Mouse (Mus musculus): ENCODE measurements around the gene Inpp5d. TPM values are rescaled to one million over a fixed set of nuclear protein-coding genes. Genes with fewer than 3 reads are reported as not detected.
A peak's percentile ranks its signal among the peaks of the same experiment; 100 is the strongest.

Inpp5d gene
- polyA plus RNA-seq, 1 experiment = 71.1 TPM

- DNase-seq (ENCODE audit: low read depth) = no peak
Measured at GRCm38 (mm10) chr1:87706361-87706760, 86.2 kb downstream of the Inpp5d start.

DNA sequence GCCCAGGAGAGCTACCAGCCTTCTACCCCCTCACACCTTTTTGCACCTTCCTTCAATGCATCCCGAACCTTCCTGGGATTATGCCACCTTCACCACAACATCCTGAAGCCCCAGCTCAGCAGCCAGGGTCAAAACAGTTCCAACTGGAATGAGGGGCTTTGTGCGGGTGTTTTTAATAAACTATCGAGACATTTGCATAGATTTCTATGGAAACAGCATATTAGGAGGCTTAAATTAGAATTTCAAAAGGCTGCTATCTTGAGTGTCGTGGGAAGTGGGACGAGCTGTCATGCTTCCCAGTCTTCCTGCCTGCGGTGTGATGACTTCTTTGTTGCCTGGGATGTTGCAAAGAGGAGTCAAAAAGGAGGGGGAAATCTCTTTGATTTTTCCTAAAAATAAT is 88.9 kb downstream of the Inpp5d start:
- no peak for DNase-seq (ENCODE audit: low read depth)

DNA sequence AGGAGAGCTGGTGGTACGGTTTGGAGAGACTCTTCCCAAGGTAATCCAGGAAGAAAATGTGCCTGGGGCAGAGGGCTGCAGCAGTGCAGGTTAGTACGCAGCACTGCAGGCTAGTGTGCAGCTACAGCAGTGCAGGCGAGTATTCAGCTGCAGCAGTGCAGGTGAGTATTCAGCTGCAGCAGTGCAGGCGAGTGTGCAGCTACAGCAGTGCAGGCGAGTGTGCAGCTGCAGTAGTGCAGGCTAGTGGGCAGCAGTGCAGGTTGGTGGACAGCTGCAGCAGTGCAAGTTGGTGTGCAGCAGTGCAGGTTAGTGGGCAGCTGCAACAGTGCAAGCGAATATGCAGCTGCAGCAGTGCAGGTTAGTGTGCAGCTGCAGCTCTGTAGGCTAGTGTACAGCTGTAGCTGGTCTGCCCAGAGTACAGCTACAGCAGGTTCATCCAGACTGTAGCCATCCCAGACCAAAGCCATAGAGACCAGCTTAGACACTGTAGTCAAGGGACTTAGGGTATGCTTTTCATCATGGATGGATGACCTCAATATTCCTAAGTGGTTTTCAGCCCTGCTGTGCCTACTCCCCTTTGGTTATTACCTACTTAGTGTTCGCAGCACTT is 89.7 kb downstream of the Inpp5d start:
- DNase-seq (ENCODE audit: low read depth) = no peak

GRCm38 (mm10) chr1:87711938-87712613 is 92.0 kb downstream of the Inpp5d start:
- no peak for DNase-seq (ENCODE audit: low read depth)

GRCm38 (mm10) chr1:87712614-87712971 is 92.5 kb downstream of the Inpp5d start:
- DNase-seq (ENCODE audit: low read depth) = no peak

GRCm38 (mm10) chr1:87721382-87721781 is 101.3 kb downstream of the Inpp5d start:
- DNase-seq (ENCODE audit: low read depth) = no peak

GRCm38 (mm10) chr1:87722081-87722480 is 102.0 kb downstream of the Inpp5d start:
- DNase-seq (ENCODE audit: low read depth) = no peak

DNA sequence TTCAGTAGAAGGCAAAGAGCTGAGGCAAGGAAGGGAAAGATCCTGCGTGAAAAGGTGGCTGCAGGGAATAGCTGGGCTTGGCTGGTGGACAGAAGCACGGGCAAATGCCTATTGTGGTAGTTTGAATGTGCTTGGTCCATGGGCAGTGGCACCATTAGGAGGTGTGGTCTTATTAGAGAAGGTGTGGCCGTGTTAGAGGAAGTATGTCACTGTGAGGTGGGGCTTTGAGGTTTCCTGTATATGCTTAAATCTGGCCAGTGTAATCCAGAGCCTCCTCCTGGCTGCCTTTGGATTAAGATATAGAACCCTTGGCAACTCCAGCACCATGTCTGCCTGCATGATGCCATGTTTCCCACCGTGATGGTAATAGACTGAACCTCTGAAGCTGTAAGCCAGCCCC is 103.2 kb downstream of the Inpp5d start:
- DNase-seq (ENCODE audit: low read depth) = no peak

GRCm38 (mm10) chr1:87729070-87729469 is 109.0 kb downstream of the Inpp5d start:
- no peak for DNase-seq (ENCODE audit: low read depth)

DNA sequence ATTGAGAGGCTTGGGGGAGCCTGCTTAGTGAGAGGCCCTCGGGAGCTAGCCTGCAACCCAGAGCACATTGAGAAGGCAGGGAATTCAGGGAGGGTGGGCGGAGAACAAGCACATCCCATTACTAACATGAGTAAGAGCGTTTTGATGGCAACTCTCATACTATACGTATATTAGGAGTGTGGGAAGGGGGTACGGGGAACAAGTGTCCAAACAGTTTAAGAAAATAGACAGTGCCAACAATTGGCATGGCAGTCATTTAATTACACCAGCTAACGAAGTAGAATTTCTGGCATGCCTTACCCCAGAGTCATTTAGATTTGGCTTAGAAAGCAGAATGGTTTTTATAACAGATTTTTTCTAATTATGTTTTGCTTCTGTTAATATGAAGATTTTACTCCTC is 109.7 kb downstream of the Inpp5d start:
- DNase-seq (ENCODE audit: low read depth) = no peak

DNA sequence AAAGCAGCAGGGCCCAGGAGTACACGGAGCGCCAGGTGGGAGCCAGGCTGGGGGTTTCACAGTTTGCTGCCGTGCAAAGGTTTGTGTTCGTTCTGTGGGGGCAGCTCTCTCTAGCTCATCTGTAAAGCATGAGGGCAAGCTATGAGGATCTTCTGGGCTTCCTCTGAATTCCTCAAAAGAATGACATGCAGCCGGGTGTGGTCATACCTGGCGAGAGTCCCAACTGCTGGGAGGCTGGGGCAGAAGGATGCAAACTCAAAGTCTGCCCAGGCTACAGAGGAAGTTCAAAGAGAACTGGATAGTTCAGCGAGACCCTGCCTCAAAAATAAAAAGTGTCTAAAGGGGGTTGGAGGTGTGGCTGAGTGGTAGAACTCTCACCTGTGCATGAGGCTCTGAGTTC is 110.2 kb downstream of the Inpp5d start:
- DNase-seq (ENCODE audit: low read depth) = no peak

DNA sequence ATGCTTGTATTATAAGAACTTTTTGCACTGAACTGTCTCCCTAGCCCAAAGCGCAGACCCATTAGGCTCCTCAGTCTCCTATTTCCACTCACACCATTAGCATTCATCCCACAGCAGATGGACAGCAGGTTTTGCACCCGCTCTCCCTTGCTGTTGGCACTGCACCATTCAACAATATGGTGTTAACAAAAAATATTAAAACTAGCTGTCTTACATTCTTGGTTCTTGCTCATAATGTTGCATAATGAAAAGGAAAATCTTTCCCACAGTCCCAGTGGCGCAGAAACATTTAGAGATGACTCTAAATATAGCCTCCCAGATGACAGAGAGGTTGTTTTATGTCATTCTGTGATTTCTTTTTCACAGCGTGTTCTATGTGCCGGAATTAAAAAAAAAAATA is 113.1 kb downstream of the Inpp5d start:
- DNase-seq (ENCODE audit: low read depth) = no peak

GRCm38 (mm10) chr1:87734153-87734552 is 114.0 kb downstream of the Inpp5d start:
- DNase-seq (ENCODE audit: low read depth) = no peak

DNA sequence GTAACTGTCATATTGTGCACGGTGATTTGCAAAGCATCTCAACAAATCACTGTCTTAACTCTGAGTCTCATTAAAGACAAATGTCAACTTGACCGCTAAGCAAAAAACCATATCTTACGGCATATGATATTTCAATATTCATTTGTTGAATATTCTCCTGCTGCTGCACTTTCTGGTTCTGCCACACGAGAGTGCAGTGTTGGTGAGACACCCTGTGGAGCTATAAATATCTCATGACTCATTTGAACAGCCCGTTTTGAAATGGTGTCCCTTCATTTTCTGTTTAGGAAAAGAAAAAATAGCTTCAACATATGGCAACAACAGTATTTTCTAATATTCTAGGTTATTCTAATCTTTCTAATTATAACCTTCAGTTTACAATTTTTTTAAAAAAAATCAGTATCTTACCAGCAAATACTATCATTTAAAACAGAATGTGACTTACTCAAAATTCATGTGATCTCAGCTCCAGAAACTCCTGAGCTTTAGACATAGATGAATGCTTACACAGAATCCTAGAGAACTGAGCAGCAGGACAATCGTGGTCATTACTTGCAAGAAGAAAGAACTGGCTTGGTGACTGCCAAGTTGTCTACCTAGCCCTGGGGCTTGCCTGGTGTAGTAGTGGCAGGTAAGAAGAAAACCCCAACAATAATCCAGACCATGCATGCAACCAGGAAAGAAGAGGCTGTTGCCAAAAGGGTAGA is 120.6 kb downstream of the Inpp5d start:
- DNase-seq (ENCODE audit: low read depth) = no peak

DNA sequence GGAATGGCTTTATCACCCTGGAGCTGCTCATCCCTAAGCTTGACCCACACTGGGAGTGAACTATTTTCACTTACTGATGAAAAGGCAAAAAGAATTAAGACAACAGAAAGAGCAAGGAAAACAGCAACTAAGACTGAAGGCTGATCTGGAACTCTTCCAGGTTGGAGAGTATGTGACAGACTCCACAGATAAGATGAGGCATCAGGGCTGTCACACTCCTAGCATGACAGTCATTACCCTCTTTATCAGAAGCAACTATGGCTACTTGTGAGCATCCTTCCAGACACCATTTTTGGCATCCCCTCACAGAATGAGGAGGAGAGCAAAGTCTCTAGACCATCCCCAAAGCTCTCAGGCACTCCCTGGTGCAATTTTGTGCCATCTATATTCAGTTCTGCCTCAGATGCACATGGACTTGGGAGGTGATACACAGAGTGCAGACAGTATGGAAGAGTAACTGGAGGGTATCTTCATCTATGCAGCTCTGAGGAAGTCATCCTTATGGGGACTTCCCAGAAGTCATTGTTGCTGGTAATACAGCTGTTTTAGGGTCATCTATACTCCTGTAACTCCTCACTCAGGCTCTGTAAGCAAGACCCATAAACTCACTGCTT is 129.4 kb downstream of the Inpp5d start:
- DNase-seq (ENCODE audit: low read depth) = no peak

DNA sequence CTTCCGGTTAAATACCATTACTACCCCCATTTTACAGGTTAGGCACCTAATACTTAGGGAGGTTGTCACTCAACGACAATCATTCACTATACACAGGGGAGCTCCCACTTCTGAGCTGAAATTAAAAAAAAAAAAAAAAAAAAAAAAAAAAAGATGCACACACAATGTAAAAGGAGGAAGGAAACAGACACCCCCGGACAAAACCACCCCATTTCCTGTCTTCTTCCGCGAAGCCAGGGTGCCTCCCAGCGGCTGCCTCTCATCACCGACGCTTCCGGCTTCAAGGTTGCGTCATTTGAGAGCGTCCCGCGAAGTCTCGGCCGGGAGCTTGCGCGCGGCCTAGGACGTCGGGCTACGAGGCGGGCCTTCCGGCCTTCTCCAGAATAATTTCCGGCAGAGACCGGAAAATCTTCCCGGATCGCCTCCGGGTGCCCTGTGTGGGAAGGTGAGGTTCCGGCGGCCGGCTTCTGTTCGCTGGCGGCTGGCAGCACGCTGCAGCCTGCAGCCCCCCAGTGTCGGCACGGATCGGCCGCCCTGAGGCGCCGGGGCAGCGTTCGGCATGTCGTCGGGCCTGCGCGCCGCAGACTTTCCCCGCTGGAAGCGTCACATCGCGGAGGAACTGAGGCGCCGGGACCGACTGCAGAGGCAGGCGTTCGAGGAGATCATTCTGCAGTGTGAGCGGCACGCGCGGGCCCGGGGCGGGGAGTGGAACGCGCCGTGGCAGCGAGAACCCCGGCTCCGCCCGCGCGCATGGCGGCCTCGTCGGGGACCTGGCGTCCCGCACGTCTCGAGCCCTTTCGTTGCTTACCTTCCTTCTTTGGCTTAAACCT is 135.7 kb downstream of the Inpp5d start, which contains the start of gene Atg16l1:
Gene Atg16l1 (plus strand): TSS at position 230 of the 830 bp plus-strand sequence.
- peak; percentile 77 for DNase-seq (ENCODE audit: low read depth)

DNA sequence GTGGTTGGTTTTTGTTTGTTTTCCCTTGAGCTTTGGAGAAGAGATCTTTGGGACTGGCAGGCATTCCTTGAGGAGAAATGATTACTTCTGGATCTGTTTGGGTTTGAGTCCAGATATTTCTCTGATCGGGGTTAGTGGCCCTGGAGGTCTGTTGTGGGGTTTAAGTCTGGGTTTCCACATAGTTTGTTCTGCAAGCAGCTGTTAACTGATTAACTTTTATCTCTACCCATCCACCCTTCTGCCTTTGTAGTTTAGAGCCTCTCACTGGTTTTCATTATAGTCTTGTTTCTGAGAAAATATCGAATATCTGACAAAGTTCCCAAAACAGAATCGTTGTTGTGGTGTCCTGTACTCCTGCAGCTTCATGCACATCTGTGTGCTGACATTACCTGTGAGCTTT is 143.7 kb downstream of the Inpp5d start:
- DNase-seq (ENCODE audit: low read depth) = no peak

DNA sequence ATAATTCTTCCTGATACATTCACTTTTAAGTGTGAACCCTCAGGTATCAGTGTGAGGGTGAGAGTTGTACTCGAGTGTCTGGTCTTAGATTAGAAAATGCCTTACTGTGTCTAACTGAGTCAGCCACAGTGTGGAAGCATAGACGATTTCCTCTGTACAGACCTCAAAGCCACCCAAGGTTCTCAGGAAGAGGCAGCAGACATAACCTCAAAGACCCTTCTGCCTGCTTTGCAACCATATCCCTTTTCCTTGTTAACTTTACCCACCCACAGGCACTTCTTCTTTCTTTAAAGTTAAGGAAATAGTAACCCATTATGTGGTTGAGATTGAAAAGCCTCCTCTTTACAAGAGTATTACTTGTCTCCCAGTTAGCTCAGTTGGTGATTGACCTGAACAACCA is 145.6 kb downstream of the Inpp5d start:
- DNase-seq (ENCODE audit: low read depth) = no peak

DNA sequence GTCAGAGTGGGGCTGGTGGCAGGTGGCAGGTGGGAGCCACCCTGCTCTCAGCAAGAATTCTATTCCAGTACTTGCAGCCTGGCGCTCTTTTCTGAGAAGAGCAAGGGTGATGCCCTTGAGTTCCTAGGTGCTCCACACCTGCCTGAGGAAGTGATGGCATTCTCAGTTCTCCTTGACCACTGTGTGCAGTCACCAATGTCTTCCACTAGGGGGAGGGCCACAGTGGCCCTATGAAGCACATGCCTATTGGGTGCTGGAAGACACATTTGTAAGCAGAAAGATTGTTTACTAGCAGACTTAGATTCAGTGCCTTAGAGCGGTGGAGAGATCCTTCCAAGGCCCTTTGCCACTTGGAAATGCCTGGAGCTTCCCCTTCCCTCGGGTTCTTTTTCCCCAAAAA is 146.1 kb downstream of the Inpp5d start:
- no peak for DNase-seq (ENCODE audit: low read depth)

- no peak for DNase-seq (ENCODE audit: low read depth)
Measured at GRCm38 (mm10) chr1:87769263-87769662, 149.2 kb downstream of the Inpp5d start.
